Mouse (Mus musculus) limb, embryonic 12.5 days (tissue): ENCODE results near the gene Zfp316. TPM values are rescaled to one million over a fixed set of nuclear protein-coding genes. Genes with fewer than 3 reads are reported as not detected.

ENCODE experiments used
- ATAC-seq: fragments of 200-750 bp; cut with Nextera tagmentation; 2 replicates; pipeline ENCODE4 v1.8.0; 2017; ENCODE audit warnings: low read depth, moderate TSS enrichment; ENCODE audit not compliant: insufficient number of reproducible peaks, insufficient read depth, low FRiP score, low TSS enrichment
- H3K27ac ChIP-seq: fragments of 300-500 bp; sonication (generic); 2 replicates; pipeline ENCODE4 v1.5.1; 2016; ENCODE audit warnings: mild to moderate bottlenecking, moderate library complexity
- H3K27me3 ChIP-seq: fragments of 300-500 bp; sonication (generic); 2 replicates; pipeline ENCODE4 v1.6.1; 2016; ENCODE audit warnings: mild to moderate bottlenecking, moderate library complexity
- H3K36me3 ChIP-seq: fragments of 300-500 bp; sonication (generic); 2 replicates; pipeline ENCODE4 v1.6.1; 2016; ENCODE audit warnings: mild to moderate bottlenecking, moderate library complexity
- H3K4me1 ChIP-seq: fragments of 300-500 bp; sonication (generic); replicated peaks from 2 replicates; pipeline ENCODE4 v1.6.1; 2016
- H3K4me2 ChIP-seq: fragments of 300-500 bp; sonication (generic); 2 replicates; pipeline ENCODE4 v1.6.1; 2016; ENCODE audit warnings: mild to moderate bottlenecking, moderate library complexity
- H3K4me3 ChIP-seq: fragments of 300-500 bp; sonication (generic); replicated peaks from 2 replicates; pipeline ENCODE4 v1.5.1; 2016; ENCODE audit warnings: mild to moderate bottlenecking
- H3K9ac ChIP-seq: fragments of 300-500 bp; sonication (generic); replicated peaks from 2 replicates; pipeline ENCODE4 v1.6.1; 2016; ENCODE audit warnings: mild to moderate bottlenecking, moderate library complexity
- H3K9me3 ChIP-seq: fragments of 300-500 bp; sonication (generic); 2 replicates; pipeline ENCODE4 v1.6.1; 2016; ENCODE audit warnings: mild to moderate bottlenecking, moderate library complexity
- WGBS: fragments of 180-500 bp; shearing (Covaris S2); methylation state at CpG from one replicate; pipeline ENCODE4 v1.1.7; 2016; 5-methylcytosine and 5-hydroxymethylcytosine counted together
- polyA plus RNA-seq: library from polyadenylated mRNA; unstranded; fragments of >200 nt; fragmentation: Nextera tagmentation; extraction: Ambion mirVana; gene quantifications from 2 replicates; pipeline ENCODE4 v1.2.1, GENCODE M21; 2016

Zfp316 gene
- polyA plus RNA-seq, 1 experiment from 2014 or later: 11.0 TPM

GRCm38 (mm10) chr5:143301296-143301695 lies 31.5 kb upstream of the Zfp316 start:
- Histone ChIP-seq H3K9me3 (no peaks in the 10 kb centered on the region), H3K36me3 (peaks cover 77% of the 10 kb centered on the region), H3K27ac (no peak overlapping the region), H3K27me3 (no peaks in the 10 kb centered on the region), H3K4me2 (no peak overlapping the region), H3K4me1 (no peaks in the 10 kb centered on the region), H3K4me3 (no peak overlapping the region), H3K9ac (no peak overlapping the region)
- no peak for ATAC-seq
- 81% methylated on average over 8 of the region's 8 CpGs for WGBS

DNA sequence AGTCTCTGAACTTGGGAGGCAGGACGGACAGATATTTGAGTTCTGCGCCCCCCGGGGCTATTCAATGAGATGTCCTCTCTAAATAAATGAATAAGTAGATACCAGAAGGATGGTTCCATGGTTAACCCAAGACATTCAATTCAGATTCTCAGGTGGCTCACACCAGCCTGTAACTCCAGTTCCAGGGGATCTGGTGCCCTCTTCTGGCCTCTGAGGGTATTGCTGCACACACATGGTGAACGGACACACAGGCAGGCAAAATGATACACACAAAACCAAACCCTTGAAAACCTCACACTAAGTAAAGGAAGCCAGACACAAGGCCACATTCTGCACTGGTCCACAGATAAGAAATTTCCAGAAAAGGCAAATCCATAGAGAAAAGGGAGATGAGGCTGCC lies 29.9 kb upstream of the Zfp316 start:
- peaks cover 5% of the 10 kb centered on the region for H3K27me3 ChIP-seq
- H3K4me3 ChIP-seq: no peak overlapping the region
- 0 out of 2 replicates have a peak, but pooled peaks cover 5% of the 10 kb centered on the region for H3K9me3 ChIP-seq
- no peak overlapping the region for H3K27ac ChIP-seq
- H3K36me3 ChIP-seq: peaks cover 61% of the 10 kb centered on the region
- H3K4me2 ChIP-seq: no peak overlapping the region
- WGBS: 90% methylated on average over 4 of the region's 4 CpGs
- ATAC-seq: no peak
- H3K4me1 ChIP-seq: no peaks in the 10 kb centered on the region
- H3K9ac ChIP-seq: no peak overlapping the region

DNA sequence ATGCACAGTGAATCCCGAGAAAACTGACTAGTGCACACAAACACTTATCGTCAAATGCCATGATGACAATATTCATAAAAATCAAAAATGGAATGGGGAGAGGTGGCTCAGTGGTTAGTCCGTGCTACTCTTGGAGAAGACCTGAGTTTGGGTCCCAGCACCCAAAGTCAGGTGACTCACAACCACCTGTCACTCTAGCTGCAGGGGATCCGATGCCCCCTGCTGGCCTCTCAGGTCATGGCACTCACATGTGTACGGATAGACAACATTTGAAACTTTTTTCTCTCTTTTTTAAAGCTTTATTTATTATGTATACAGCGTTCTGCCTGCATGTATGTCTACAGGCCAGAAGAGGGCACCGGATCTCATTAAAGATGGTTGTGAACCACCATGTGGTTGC lies 28.6 kb upstream of the Zfp316 start:
- Histone ChIP-seq H3K9ac (no peak overlapping the region), H3K27me3 (peaks cover 18% of the 10 kb centered on the region), H3K4me1 (peaks cover 8% of the 10 kb centered on the region), H3K27ac (no peak overlapping the region), H3K4me3 (no peak overlapping the region), H3K4me2 (no peak overlapping the region), H3K36me3 (peaks cover 51% of the 10 kb centered on the region), H3K9me3 (0 out of 2 replicates have a peak, but pooled peaks cover 5% of the 10 kb centered on the region)
- no peak for ATAC-seq
- 90% methylated on average over 7 of the region's 7 CpGs for WGBS

DNA sequence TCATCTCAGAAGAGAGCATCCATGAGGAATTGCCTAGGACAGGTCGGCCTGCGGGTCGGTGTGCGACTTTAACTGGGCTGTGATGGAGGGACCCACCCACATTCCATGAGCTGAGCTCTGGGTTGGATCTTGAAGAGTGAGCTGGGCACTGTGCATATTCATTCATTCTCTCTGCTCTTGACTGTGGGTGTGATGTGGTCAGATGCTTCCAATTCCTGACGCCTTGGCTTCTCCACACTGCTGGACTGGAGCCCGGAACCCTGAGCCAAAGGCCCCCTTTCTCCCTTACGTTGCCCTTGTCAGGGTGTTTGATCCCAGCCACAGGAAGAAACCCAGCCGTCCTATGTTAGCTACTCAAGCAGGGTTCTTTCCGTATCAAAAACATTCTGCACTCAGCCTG lies 28.2 kb upstream of the Zfp316 start:
- 94% methylated on average over 9 of the region's 9 CpGs for WGBS
- peaks cover 47% of the 10 kb centered on the region for H3K36me3 ChIP-seq
- ATAC-seq: no peak

DNA sequence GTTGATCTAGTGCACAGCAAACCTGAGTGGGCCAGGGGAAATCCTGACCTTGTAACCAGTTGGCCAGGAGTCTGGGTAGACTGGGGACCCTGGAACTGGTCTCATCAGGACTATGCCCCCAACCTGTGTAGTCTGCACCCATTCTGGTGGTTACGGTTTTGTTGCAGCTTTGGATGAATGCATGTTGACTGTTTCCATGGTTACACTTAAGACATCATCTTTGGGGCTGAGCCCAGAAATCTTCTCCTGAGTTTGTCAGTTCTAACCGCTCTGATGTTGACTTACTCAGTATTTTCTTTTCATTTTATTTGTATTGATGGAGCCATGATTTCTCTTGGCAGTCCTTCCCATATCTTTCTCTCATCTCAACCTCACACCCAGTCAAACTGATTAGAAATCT lies 25.5 kb upstream of the Zfp316 start:
- H3K9ac ChIP-seq: no peak overlapping the region

More for the DNA sequence above, 28.2 kb upstream of the Zfp316 start:
- Histone ChIP-seq H3K4me3 (no peak overlapping the region), H3K9me3 (0 out of 2 replicates have a peak, but pooled peaks cover 5% of the 10 kb centered on the region), H3K4me1 (peaks cover 9% of the 10 kb centered on the region), H3K27me3 (peaks cover 22% of the 10 kb centered on the region), H3K27ac (no peak overlapping the region), H3K9ac (no peak overlapping the region), H3K4me2 (no peak overlapping the region)

GRCm38 (mm10) chr5:143294862-143295261 lies 25.0 kb upstream of the Zfp316 start:
- H3K27ac ChIP-seq: no peak overlapping the region
- H3K4me1 ChIP-seq: peaks cover 9% of the 10 kb centered on the region
- peaks cover 15% of the 10 kb centered on the region for H3K36me3 ChIP-seq
- H3K9me3 ChIP-seq: 0 out of 2 replicates have a peak, but pooled peaks cover 5% of the 10 kb centered on the region
- no peak overlapping the region for H3K4me2 ChIP-seq
- H3K27me3 ChIP-seq: peaks cover 53% of the 10 kb centered on the region
- no peak overlapping the region for H3K9ac ChIP-seq
- no peak for ATAC-seq
- no peak overlapping the region for H3K4me3 ChIP-seq
- WGBS: 94% methylated on average over 3 of the region's 3 CpGs

More for the DNA sequence above, 25.5 kb upstream of the Zfp316 start:
- no peak for ATAC-seq
- Histone ChIP-seq H3K27me3 (peaks cover 48% of the 10 kb centered on the region), H3K27ac (no peak overlapping the region), H3K4me2 (no peak overlapping the region), H3K9me3 (0 out of 2 replicates have a peak, but pooled peaks cover 5% of the 10 kb centered on the region), H3K36me3 (peaks cover 20% of the 10 kb centered on the region), H3K4me3 (no peak overlapping the region), H3K4me1 (peaks cover 9% of the 10 kb centered on the region)
- WGBS: 94% methylated on average over 2 of the region's 2 CpGs

DNA sequence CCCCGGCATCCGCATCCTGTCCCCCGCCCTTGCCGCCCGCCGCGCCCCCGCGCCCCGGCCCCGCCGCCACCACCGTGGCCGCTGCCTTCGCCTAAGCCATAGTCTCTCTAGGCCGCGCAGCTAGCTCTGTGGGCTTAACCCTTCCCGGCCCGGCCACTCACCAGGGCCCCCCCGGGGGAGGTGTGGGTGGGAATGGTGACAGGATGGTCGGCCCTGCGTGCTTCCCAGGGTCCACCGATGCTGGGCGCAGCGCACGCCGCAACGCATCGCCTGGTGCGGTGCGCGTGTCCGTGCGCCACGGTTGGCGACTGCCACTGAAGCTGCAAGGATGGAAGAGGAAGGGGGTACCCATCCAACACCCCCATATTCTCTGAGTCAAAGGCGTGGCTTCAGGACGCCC lies 23.6 kb upstream of the Zfp316 start, which contains the start of gene Zfp853:
Gene Zfp853, minus strand, starts transcription at position 220 of the 400 bp plus-strand sequence.
- 3% methylated on average over 36 of the region's 38 CpGs for WGBS
- Histone ChIP-seq H3K36me3 (peaks cover under 1% of the 10 kb centered on the region), H3K27me3 (peaks cover 68% of the 10 kb centered on the region), H3K4me2 (peak within 1 kb of the TSS; percentile 97), H3K9ac (peak within 1 kb of the TSS; percentile 75), H3K27ac (no peak within 1 kb of the TSS), H3K9me3 (0 out of 2 replicates have a peak, but pooled peaks cover 5% of the 10 kb centered on the region), H3K4me1 (peaks cover 14% of the 10 kb centered on the region), H3K4me3 (peak within 1 kb of the TSS; percentile 59)
- ATAC-seq: 0 out of 2 replicates have a peak, but pooled peaks have one; percentile 24

- Histone ChIP-seq H3K9ac (peak overlapping the region; percentile 75), H3K27me3 (peaks cover 73% of the 10 kb centered on the region), H3K27ac (no peak overlapping the region), H3K9me3 (0 out of 2 replicates have a peak, but pooled peaks cover 5% of the 10 kb centered on the region), H3K4me3 (peak overlapping the region; percentile 59), H3K4me2 (peak overlapping the region; percentile 97), H3K4me1 (peaks cover 19% of the 10 kb centered on the region), H3K36me3 (no peaks in the 10 kb centered on the region; the same call in 1 of the 2 replicates)
- ATAC-seq: no peak
- 1% methylated on average over 16 of the region's 19 CpGs for WGBS
Observed at GRCm38 (mm10) chr5:143292879-143293278, 23.1 kb upstream of the Zfp316 start.

GRCm38 (mm10) chr5:143289299-143289698 lies 19.5 kb upstream of the Zfp316 start:
- 68% methylated on average over 9 of the region's 9 CpGs for WGBS
- ATAC-seq: no peak
- H3K36me3 ChIP-seq: no peaks in the 10 kb centered on the region

GRCm38 (mm10) chr5:143288378-143288911 lies 18.6 kb upstream of the Zfp316 start:
- Histone ChIP-seq H3K9ac (peak overlapping the region; percentile 37; the same call in 1 of the 2 replicates), H3K27ac (no peak overlapping the region), H3K4me3 (peak overlapping the region; percentile 36), H3K9me3 (no peaks in the 10 kb centered on the region), H3K27me3 (peaks cover 96% of the 10 kb centered on the region), H3K4me1 (peaks cover 18% of the 10 kb centered on the region), H3K36me3 (no peaks in the 10 kb centered on the region), H3K4me2 (peak overlapping the region; percentile 57)
- no peak for ATAC-seq
- 8% methylated on average over 9 of the region's 9 CpGs for WGBS

More at GRCm38 (mm10) chr5:143289299-143289698, 19.5 kb upstream of the Zfp316 start:
- H3K9me3 ChIP-seq: no peaks in the 10 kb centered on the region
- H3K9ac ChIP-seq: no peak overlapping the region
- no peak overlapping the region for H3K27ac ChIP-seq
- H3K4me1 ChIP-seq: peaks cover 25% of the 10 kb centered on the region
- no peak overlapping the region for H3K4me2 ChIP-seq
- H3K27me3 ChIP-seq: peaks cover 100% of the 10 kb centered on the region
- H3K4me3 ChIP-seq: no peak overlapping the region

DNA sequence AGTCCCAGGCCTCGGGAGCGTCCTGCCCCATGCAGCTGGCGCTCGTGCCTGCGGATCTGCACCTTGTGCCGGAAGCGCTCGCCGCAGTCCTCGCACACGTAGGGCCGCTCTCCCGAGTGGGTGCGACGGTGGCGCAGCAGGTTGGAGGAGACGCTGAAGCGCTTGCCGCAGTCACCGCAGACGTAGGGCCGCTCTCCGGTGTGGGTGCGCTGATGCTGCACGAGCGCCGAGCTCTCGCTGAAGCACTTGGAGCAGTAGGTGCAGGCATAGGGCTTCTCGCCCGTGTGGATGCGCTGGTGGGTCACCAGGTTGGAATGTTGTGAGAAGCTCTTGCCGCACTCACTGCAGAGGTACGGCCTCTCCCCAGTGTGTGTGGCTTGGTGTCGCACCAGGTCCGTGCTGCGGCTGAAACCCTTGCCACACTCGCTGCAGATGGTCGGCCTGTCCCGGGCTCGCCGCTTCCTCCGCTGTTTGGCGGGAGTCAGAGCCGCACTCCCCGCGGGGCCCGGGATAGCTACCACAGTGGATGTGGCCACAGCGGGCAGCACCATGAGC lies 18.0 kb upstream of the Zfp316 start:
- H3K27ac ChIP-seq: no peak overlapping the region
- under 1% methylated on average over 48 of the region's 48 CpGs for WGBS

More for the DNA sequence above, 18.0 kb upstream of the Zfp316 start:
- H3K9ac ChIP-seq: peak overlapping the region; percentile 37
- H3K4me3 ChIP-seq: peak overlapping the region; percentile 36
- H3K27me3 ChIP-seq: peaks cover 94% of the 10 kb centered on the region
- H3K4me2 ChIP-seq: peak overlapping the region; percentile 57
- ATAC-seq: no peak
- H3K36me3 ChIP-seq: no peaks in the 10 kb centered on the region
- H3K4me1 ChIP-seq: peaks cover 16% of the 10 kb centered on the region
- no peaks in the 10 kb centered on the region for H3K9me3 ChIP-seq
